Mouse (Mus musculus): ENCODE data around the gene Tmem252.
"Not testable (repeated sequence)": the region's sequence is repeated elsewhere in the genome, so short reads cannot be mapped to it uniquely, and the experiment has no call there.

Gene Tmem252

GRCm38 (mm10) chr19:24677242-24677984, 3.6 kb downstream of the Tmem252 start:
- peak in 1 of 2 experiments; percentile 34 for DNase-seq (ENCODE audit: low spot score in 2 of 2)

GRCm38 (mm10) chr19:24683016-24683720, 9.4 kb downstream of the Tmem252 start:
- DNase-seq (ENCODE audit: low spot score in 2 of 2), result no peak

- no peak for DNase-seq (ENCODE audit: low spot score in 2 of 2)
These were observed 12.6 kb downstream of the Tmem252 start for GRCm38 (mm10) chr19:24686411-24686810.

GRCm38 (mm10) chr19:24688327-24688726, 14.5 kb downstream of the Tmem252 start:
- no peak for DNase-seq (ENCODE audit: low spot score in 2 of 2)

- no peak for DNase-seq (ENCODE audit: low spot score in 2 of 2)
These were observed 15.7 kb downstream of the Tmem252 start for GRCm38 (mm10) chr19:24689531-24689930.

- DNase-seq (ENCODE audit: low spot score in 2 of 2), result no peak
These were observed 18.9 kb downstream of the Tmem252 start for GRCm38 (mm10) chr19:24692691-24693090.

- DNase-seq (ENCODE audit: low spot score in 2 of 2), result no peak
These were observed 24.1 kb downstream of the Tmem252 start for GRCm38 (mm10) chr19:24697946-24698345.

GRCm38 (mm10) chr19:24698651-24699050, 24.8 kb downstream of the Tmem252 start:
- no peak for DNase-seq (ENCODE audit: low spot score in 2 of 2)

GRCm38 (mm10) chr19:24699196-24699595, 25.4 kb downstream of the Tmem252 start:
- no peak for DNase-seq (ENCODE audit: low spot score in 2 of 2)

- DNase-seq (ENCODE audit: low spot score in 2 of 2), result no peak
These were observed 26.1 kb downstream of the Tmem252 start for GRCm38 (mm10) chr19:24699910-24700309.

GRCm38 (mm10) chr19:24700664-24701063, 26.9 kb downstream of the Tmem252 start:
- no peak for DNase-seq (ENCODE audit: low spot score in 2 of 2)

- DNase-seq (ENCODE audit: low spot score in 2 of 2), result no peak
These were observed 27.9 kb downstream of the Tmem252 start for GRCm38 (mm10) chr19:24701716-24702115.

GRCm38 (mm10) chr19:24703168-24703567, 29.4 kb downstream of the Tmem252 start:
- not testable (repeated sequence) for DNase-seq (ENCODE audit: low spot score in 2 of 2)

- DNase-seq (ENCODE audit: low spot score in 2 of 2), result no peak
These were observed 29.9 kb downstream of the Tmem252 start for GRCm38 (mm10) chr19:24703680-24704079.

GRCm38 (mm10) chr19:24704326-24704725, 30.5 kb downstream of the Tmem252 start:
- no peak for DNase-seq (ENCODE audit: low spot score in 2 of 2)

GRCm38 (mm10) chr19:24705395-24705794, 31.6 kb downstream of the Tmem252 start:
- peak in 1 of 2 experiments; percentile 43 for DNase-seq (ENCODE audit: low spot score in 2 of 2)

GRCm38 (mm10) chr19:24707071-24707906, 33.5 kb downstream of the Tmem252 start:
- DNase-seq (ENCODE audit: low spot score in 2 of 2), result no peak

- no peak for DNase-seq (ENCODE audit: low spot score in 2 of 2)
These were observed 34.2 kb downstream of the Tmem252 start for GRCm38 (mm10) chr19:24708032-24708431.

GRCm38 (mm10) chr19:24716303-24717097, 42.7 kb downstream of the Tmem252 start:
- DNase-seq (ENCODE audit: low spot score in 2 of 2), result peak in 1 of 2 experiments; percentile 24

- no peak for DNase-seq (ENCODE audit: low spot score in 2 of 2)
These were observed 44.2 kb downstream of the Tmem252 start for GRCm38 (mm10) chr19:24718021-24718420.

- DNase-seq (ENCODE audit: low spot score in 2 of 2), result no peak
These were observed 45.7 kb downstream of the Tmem252 start for GRCm38 (mm10) chr19:24719504-24719903.
